Mouse (Mus musculus) thymus, postnatal 10 days (tissue): ENCODE data around the gene Nfkb2.

Experiments
- DNase-seq, 2 experiments: peaks; one replicate each; pipeline ENCODE4 v3.0.0; 2021; ENCODE audit warnings: low spot score in 2 of 2

Nfkb2 gene

DNA sequence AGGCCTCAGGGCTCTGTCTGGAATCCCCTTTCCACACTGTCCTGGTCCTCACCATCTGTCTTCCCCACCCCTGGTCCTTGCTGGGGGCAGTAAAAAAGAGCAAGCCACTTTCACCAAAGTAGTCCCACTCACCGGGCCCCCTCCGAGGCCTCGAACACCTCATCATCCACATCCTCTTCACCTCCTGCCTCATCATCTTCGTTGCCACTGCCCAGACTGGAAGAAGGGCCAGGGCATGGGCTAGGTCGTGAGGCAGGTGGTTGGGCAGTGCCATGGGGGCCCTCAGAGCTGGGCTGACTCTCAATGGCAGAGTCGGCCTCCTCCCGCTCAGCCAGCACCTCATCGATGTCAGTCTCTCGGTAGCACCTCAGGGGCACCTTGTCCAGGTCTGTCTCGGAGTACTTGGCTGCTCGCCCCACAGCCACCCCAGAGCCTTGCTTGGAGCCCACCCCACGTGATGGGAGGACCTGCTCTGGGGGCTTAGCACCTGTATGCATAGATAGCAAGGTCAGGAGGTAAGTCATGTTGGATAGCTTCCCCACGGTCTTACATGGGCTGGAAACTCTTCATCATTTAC is 19.0 kb downstream of the Nfkb2 start:
- DNase-seq, result no peak

DNA sequence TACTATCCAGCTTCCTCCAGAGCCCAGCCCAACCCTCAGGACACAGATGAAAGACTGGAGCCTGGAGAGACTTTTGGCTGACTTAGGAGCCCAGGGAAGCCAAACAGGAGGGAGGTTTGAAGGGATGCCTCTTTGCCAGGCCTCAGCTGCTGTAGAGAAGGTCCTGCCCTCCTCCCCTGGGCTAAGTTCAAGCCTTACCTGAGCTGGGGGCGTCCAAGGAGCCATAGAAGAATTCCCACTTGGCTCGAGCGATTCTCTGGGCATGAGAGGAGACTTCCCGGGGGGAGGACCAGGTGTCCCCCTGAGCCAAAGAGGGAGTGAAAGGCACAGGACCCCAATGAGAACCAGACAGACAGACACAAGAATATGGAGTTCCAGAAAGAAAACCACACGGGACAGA is 19.6 kb downstream of the Nfkb2 start:
- DNase-seq, result no peak

DNA sequence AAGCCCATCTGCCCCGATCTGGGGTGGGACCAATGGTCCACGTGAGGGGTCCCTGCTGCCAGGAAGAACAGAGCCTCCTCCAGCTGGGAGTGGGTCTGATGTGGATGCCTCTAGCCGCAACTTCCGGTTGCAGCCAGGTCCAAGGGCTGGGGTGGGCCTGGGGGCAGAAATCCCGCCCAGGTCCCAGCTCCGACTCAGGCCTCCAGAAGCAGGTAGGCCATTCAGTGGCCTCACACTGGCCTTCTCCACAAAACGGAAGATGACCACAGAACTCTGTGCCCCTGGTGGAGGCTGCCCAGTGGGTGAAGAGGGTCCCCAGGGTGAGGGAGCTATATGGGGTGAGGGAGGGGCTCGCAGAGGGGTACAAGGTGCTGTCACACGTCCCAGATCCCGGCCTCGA is 20.2 kb downstream of the Nfkb2 start:
- DNase-seq, result no peak

DNA sequence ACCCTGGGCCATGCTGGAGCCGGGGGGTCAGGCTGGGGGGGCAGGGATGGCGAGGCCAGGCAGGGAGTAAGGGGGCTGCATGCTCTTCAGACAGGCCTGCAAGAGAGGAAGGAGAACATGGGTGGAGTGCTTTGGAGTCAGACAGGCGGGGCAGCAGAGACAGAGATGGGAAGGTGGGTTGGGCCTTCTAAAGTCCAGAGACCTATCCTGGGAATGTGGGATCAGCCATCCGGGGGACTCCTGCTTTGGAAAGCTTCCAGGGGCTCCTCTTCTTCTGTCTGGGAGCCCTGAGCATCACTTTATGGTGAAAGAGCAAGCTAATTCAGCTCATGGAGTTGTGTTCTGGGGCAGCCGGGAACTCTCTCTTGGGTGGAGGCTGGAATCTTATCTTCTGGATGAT is 20.8 kb downstream of the Nfkb2 start:
- no peak for DNase-seq

DNA sequence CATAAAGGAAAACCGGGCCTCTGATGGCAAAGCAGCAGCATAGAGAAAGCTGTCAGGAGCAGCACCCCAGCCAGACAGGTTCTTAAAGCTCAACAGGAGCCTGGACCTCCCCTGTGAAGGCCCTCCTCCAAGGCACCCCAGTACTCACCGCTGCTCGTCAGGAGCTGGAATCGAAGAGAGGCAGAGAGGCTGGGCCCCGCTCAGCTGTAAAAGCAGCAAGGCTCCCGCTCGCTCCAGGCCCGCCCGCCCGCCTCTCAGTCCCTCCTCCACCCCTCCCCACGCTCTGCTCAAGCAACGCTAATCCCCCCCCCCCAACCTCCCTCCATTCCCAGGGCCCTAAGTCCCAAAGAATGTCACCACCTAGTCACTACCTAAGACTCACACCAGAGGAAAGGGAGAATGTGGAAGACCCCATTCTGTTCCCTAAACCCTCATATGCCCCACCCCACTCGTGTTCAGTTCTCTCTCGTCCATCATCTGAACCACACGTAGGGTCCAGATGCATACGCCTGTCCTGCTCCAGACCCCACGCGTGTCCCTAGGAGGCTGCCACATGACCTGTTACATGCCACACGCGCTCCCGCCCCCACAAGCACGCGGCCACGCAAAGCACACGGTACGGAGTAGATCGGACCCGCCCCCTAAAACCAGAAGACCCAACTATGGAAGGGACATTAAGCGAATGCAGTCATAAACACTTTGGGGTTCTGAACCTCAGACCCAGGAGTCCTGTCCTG is 22.1 kb downstream of the Nfkb2 start:
- no peak for DNase-seq

DNA sequence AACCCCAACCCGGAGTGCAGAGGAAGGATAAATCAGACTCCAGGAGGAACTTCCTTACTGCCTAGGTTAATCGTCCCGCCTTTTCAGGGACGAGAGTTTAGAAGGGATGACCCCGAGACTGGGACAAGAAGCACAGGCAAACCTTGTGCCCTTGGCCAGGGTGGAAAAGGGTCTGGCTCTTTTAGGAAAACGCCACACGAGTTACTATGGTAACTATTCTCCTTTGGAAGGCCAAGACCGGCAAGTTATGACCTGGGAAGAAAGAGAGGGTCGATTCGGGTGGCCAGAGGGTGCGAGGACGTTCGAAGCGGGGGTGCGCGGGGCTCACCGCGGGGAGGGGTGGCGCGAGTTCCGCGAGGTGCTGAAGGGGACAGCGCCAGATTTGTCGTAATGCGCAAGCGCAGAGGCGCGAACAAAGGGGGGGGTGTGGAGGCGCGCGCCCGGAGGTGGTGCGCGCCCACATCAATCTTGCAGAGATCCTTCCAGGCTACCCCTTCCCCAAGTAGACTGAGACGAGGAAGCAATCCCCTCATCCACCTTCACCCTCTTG is 22.7 kb downstream of the Nfkb2 start, which contains the start of gene Psd:
Gene Psd (minus strand): TSS at position 401 of the 550 bp plus-strand sequence.
- DNase-seq, result peak in 1 of 2 experiments; percentile 48

DNA sequence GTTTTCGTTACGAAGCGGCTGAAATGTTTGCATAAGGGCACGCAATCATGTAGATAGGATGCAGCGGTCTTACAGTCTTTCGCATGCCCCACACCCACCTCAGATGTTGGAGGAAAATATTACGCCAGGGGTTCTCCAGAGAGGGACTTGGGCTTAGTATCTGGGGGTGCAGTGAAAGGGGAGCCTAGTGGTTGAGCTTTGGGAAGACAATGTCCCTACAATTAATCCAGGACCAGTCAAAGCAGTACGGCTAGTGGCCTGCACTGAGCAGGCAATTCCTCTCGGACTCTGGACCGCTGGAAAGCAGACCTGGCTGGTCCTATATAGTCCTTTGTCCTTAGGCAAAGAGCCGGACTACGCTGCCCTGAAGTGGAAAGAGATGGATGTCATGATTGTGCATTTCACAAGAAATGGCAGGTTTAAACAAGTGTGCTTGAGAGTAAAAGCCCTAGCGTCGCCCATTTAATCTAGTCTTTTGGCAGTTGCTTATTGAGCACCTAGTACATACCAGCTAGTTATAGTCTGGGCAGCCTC is 23.5 kb downstream of the Nfkb2 start:
- DNase-seq, result no peak

DNA sequence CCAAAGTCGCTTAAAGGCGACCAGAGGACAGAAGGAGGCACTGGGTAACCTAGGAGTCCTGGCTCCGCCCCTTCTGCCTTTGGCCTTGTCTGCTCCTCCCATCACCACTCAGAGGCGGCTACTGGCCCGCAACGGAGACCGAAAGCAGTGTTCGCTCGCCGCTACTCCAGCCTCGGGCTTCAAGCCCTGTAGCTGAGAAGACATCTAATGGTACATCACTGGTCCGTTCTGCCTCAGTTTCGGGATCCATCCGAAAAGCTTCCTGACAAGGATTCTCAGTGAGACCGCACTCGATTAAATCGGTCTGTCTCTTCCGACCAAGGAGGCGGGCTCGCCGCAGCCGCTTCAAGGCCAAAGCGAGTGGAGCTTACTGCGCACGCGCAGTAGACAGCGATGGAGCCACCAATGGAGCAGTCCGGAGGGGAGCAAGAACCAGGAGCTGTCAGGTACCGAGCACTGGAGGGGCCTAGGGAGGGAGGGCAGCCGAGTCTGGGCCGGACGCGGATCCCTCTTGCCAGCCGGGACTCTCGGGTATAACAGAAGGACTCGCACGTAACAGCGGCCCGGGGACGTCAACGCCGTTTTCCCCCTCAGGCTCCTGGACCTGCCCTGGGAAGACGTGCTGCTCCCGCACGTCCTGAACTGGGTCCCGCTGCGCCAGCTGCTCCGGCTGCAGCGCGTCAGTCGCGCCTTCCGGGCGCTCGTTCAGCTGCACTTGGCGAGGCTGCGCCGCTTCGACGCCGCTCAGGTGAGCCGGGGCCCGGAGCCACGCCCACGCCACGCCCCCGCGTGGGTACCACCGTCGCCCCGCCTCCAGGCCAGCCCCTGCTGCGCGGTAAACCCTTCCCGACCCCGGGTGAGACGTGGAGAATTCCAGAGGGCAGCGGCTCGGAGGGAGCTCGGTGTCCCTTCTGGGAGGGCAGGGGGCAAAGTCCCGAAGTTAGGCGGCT is 24.2 kb downstream of the Nfkb2 start, which contains the start of gene Fbxl15:
Gene Fbxl15 (plus strand): TSS at position 104 of the 950 bp plus-strand sequence.
- DNase-seq, result peak; percentile 83 to 87

DNA sequence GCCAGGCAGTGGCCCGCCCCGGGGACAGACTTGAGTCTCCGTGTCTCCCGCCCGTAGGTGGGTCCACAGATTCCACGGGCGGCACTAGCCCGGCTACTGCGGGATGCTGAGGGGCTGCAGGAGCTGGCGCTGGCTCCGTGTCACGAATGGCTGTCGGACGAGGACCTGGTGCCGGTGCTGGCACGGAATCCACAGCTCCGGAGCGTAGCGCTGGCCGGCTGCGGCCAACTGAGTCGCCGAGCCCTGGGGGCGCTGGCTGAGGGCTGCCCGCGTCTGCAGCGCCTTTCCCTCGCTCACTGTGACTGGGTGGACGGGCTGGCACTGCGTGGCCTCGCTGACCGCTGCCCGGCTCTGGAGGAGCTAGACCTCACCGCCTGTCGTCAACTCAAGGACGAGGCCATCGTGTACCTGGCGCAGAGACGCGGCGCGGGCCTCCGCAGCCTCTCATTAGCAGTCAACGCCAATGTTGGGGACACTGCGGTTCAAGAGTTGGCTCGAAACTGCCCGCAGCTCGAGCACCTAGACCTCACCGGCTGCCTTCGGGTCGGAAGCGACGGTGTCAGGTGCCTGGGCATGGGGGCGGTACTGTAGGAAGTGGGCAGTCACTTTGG is 25.0 kb downstream of the Nfkb2 start:
- DNase-seq, result no peak

DNA sequence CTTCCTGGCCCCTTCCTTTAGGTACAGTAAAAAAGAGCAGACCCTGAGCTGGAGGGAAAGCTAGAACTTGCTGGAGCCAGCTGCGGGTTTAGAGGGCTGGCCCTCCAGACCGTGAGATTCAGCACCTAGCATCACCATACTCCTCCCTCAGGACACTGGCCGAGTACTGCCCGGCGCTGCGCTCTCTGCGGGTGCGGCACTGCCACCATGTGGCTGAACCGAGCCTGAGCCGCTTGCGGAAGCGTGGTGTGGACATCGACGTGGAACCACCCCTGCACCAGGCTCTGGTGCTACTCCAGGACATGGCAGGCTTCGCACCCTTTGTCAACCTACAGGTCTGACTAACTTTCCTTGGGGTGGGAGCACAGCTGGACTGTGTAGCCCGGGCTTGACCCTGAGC is 25.8 kb downstream of the Nfkb2 start:
- no peak for DNase-seq

DNA sequence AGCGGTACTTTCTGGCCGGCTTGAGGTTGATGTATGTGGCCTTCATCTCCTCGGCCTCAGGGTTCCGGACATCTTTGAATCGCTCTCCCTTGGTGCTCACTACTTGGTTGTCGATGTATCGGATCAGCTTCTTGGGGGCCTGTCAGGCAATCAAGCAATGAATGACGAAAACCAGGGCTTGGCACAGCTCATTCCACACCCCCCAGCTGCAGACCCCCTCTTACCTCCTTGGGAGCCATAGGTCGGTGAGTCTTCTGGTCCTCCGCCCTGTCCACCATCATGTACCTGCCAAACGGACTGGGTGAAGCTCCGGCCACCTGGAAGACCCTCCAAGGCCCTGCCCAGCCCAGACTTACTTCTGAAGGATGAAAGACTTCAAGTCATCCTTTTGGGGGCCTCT is 26.6 kb downstream of the Nfkb2 start:
- DNase-seq, result no peak

DNA sequence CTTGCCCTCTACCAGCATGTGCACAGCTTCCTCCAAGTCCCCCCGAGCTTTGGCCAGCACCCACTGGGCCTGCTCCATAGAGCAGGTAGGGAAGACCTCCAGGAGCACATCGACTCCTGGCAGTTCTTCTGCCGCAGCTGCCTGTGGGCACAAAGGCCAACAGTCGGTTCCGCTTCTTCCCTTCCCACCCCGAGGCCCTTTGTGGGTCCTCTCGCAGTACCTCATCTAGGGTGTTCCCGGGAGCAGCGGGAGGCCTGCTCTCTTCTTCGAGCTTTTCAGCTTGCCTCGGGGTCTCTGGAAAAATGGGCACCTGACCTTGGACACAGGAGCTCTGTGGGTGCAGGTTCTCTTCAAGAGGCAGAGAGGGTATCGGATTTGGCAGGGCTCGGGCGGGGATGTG is 27.2 kb downstream of the Nfkb2 start:
- DNase-seq, result no peak

DNA sequence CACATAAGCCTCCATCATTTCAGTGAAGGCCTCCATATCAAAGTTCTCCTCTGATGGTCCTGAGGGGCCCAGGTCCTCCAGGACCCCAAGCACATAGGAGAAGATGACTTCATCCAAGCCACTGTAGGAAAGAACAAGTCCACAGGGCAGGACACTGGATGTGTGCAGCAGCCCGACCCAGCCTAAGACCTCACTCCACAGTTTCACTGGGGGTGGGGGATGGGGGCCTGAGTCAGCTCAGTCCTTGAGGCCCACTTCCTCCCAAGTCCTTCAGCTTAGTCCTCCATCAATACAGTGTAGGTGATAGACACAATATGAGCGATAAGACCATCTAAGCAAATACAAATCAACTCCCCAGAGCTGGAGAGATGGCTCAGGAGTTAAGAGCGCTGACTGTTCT is 27.8 kb downstream of the Nfkb2 start:
- no peak for DNase-seq

DNA sequence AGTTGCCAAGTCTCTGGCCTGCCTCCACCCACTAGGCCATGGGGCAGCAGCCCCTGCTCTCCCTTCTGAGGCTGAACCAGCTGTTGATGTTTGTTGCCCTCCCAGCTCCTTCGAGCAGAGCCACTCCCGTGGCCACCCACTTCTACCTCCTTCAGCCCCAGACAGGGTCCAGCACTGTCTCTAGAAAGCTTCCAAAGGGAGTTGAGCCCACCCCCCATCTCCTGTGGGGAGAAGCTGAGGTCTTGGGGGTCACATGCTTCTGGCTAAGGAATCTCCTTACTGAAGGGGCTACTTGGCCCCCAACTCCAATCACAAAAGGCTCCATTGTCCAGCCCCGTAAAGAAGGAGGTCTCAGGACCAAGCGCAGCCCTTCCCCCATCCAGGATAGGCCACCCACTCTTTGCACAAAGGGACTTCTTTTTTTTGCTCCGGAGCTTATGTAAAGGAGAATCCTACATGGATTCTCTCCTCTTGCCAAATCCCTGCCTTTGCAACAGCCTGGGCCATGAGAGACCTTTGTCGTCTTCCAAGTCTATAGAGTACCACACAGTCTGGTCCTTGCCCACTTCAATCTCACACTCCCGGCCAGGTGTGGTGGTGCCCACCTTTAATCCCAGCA is 28.7 kb downstream of the Nfkb2 start:
- no peak for DNase-seq

DNA sequence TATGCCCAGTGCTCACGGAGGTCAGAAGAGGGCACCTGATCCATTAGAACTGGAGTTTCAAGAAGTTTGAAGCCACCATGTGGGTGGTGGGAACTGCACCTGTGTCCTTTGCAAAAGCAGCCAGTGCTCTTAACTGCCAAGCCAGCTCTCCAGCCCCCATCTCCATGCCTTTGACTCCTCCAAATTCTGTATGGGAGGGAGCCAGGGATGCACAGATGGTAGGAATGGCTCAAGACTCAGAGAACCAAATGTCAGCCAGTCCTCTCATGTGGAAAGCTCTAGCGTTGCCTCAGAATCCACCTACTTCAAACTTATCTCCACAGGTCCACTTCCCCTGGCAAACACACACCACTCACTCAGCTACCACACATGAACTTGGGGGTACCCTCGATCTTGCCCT is 29.8 kb downstream of the Nfkb2 start:
- no peak for DNase-seq

DNA sequence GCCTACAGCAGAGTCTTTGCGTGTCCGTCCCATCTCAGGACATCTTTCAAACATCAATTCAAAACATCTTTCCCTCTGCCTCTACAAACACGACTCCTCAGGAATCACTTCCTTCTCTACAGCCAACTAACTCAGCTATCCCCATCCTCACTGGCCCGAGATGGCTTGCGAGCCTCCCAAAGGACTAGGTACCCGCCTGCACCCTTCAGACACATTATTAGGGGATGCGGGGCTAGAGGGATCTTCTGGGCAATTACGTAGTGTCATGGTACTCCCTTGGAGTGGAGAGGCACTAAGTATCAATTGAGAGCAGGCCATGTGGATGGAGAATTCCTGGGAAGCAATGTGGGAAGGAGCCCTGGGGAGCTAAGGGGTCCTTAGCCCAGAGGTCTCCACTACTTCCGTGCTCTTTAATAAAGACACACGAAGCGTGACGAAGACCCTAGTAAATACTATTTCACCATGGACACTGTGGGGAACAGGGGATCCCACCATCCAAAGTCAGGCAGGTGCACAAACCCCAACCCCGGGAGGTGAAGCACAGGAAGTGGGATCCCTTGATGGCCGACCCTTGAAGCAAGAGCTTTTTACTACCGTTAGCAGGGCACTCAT is 33.7 kb downstream of the Nfkb2 start:
- peak in 1 of 2 experiments; percentile 48 for DNase-seq

DNA sequence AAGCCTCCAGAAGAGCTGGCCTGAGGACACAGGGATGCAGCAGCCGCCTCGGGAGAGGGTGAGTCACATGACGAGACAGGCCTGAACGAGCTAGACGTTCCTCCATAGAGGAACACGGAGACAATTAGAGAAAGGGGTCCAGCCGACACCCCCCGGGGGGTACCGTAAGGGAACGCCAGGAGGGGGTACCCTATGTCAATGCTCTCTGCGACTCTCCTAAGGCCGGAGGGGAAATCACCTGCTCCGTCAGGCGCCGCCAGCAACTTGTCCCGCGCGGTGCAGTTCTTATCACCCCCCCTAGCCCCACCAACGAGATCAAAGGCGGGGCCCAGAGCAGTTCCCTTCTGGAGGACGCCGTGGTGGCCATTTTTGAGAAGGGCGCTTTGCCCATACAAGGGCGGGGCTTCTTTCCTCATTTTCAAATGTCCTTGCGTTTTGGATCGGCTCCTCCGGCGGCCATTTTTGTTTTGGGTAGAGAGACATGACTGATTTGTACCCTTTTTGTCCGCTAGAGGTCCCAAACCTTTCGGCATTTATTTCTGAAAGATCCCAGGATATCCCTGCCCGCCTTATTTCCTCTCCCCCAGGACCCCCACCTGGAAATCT is 34.3 kb downstream of the Nfkb2 start, which contains the start of gene Cuedc2:
Gene Cuedc2 (minus strand): TSS at position 372 of the 606 bp plus-strand sequence.
- peak; percentile 94 to 95 for DNase-seq

DNA sequence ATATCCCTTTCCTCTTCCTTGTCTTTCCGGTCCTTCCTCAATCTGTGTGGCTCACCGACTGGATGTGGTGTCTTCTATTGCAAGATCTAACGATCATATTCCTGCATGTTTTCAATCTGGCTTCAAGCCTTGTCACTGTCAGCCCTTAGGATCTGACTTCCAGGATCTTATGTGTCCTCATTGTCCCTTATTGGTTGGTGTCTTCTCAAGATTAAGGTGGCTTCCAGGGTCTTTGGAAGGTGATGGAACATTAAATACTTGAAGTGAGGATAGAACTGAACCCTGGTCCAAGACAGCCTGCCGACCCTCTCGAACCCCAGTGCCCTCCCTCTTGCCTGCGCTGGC is 34.8 kb downstream of the Nfkb2 start:
- no peak for DNase-seq

DNA sequence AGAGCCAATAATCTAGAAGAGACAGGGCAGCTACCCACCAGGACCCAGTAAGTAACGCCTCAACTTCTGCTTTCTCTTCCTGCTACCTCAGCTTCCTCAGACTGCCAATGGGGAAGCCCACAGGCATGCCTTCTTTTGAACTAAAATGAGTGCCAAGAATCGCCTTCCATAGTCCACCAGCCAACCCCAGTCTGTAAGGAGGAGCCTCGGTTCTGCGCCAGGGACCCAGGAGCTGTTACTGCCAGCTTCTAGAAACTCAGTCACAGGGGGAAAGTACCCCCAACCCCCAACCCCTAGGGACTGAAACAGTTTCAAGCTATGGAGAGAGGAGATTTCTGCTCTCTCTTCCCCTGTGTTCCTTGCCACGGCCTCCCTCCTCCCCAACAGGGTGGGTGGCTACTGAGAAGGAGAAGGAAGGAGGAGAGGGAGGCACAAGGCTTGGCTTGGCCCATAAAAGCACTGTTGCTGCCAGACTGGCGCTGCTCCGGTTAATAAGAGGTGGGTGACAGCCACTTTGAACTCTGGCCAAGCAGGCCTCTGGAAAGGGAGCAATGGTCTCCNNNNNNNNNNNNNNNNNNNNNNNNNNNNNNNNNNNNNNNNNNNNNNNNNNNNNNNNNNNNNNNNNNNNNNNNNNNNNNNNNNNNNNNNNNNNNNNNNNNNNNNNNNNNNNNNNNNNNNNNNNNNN is 35.3 kb downstream of the Nfkb2 start:
- no peak for DNase-seq
